Mouse (Mus musculus): ENCODE measurements around the gene Fam107b. TPM values are rescaled to one million over a fixed set of nuclear protein-coding genes. Genes with fewer than 3 reads are reported as not detected.
A peak's percentile ranks its signal among the peaks of the same experiment; 100 is the strongest.

Gene Fam107b
- polyA plus RNA-seq, 1 experiment from 2014 or later = 38.3 TPM

GRCm38 (mm10) chr2:3579316-3579902 is 9.1 kb downstream of the Fam107b start:
- no peaks in the 10 kb centered on the region for H3K4me1 ChIP-seq (replicated peaks)
- H3K4me3 ChIP-seq = no peak overlapping the region
- no peak overlapping the region for H3K9ac ChIP-seq
- no peaks in the 10 kb centered on the region for H3K36me3 ChIP-seq
- H3K27me3 ChIP-seq = no peaks in the 10 kb centered on the region
- H3K27ac ChIP-seq (replicated peaks) = no peak overlapping the region
- no peak for ATAC-seq (ENCODE audit: low read depth)
- whole genome bisulfite sequencing = 79% methylated on average over 2 of the region's 2 CpGs
- H3K9me3 ChIP-seq = no peaks in the 10 kb centered on the region
- no peak overlapping the region for H3K4me2 ChIP-seq

GRCm38 (mm10) chr2:3582830-3583229 is 12.5 kb downstream of the Fam107b start:
- Histone ChIP-seq H3K27ac (replicated peaks) (no peak overlapping the region), H3K9ac (no peak overlapping the region), H3K4me1 (replicated peaks) (no peaks in the 10 kb centered on the region), H3K36me3 (no peaks in the 10 kb centered on the region), H3K4me3 (no peak overlapping the region), H3K9me3 (no peaks in the 10 kb centered on the region), H3K4me2 (no peak overlapping the region), H3K27me3 (no peaks in the 10 kb centered on the region)
- ATAC-seq (ENCODE audit: low read depth) = no peak
- WGBS = 61% methylated on average over 2 of the region's 2 CpGs

GRCm38 (mm10) chr2:3585231-3585783 is 15.0 kb downstream of the Fam107b start:
- no peak for ATAC-seq (ENCODE audit: low read depth)
- H3K4me3 ChIP-seq = no peak overlapping the region
- no peak overlapping the region for H3K9ac ChIP-seq
- H3K9me3 ChIP-seq = no peaks in the 10 kb centered on the region
- H3K36me3 ChIP-seq = no peaks in the 10 kb centered on the region
- H3K4me1 ChIP-seq (replicated peaks) = no peaks in the 10 kb centered on the region
- no peak overlapping the region for H3K27ac ChIP-seq (replicated peaks)
- 88% methylated on average over 3 of the region's 3 CpGs for WGBS
- H3K4me2 ChIP-seq = no peak overlapping the region
- no peaks in the 10 kb centered on the region for H3K27me3 ChIP-seq

GRCm38 (mm10) chr2:3590086-3590915 is 20.0 kb downstream of the Fam107b start:
- H3K9ac ChIP-seq = no peak overlapping the region
- H3K9me3 ChIP-seq = no peaks in the 10 kb centered on the region
- 90% methylated on average over 6 of the region's 6 CpGs for WGBS
- H3K27ac ChIP-seq (replicated peaks) = no peak overlapping the region
- H3K4me3 ChIP-seq = no peak overlapping the region
- no peak for ATAC-seq (ENCODE audit: low read depth)
- H3K4me2 ChIP-seq = no peak overlapping the region
- H3K4me1 ChIP-seq (replicated peaks) = no peaks in the 10 kb centered on the region
- no peaks in the 10 kb centered on the region for H3K27me3 ChIP-seq
- no peaks in the 10 kb centered on the region for H3K36me3 ChIP-seq

GRCm38 (mm10) chr2:3590916-3591197 is 20.6 kb downstream of the Fam107b start:
- Histone ChIP-seq H3K36me3 (no peaks in the 10 kb centered on the region), H3K4me1 (replicated peaks) (no peaks in the 10 kb centered on the region), H3K4me3 (no peak overlapping the region), H3K9me3 (no peaks in the 10 kb centered on the region), H3K27ac (replicated peaks) (no peak overlapping the region), H3K27me3 (no peaks in the 10 kb centered on the region), H3K9ac (no peak overlapping the region), H3K4me2 (no peak overlapping the region)
- 88% methylated on average over 1 of the region's 1 CpGs for WGBS
- ATAC-seq (ENCODE audit: low read depth) = no peak

- ATAC-seq (ENCODE audit: low read depth) = no peak
- Histone ChIP-seq H3K4me3 (no peak overlapping the region), H3K36me3 (no peaks in the 10 kb centered on the region), H3K4me2 (no peak overlapping the region), H3K4me1 (replicated peaks) (no peaks in the 10 kb centered on the region), H3K27me3 (no peaks in the 10 kb centered on the region), H3K9me3 (peaks cover 4% of the 10 kb centered on the region; the same call in 1 of the 2 replicates), H3K27ac (replicated peaks) (no peak overlapping the region), H3K9ac (no peak overlapping the region)
- WGBS = 77% methylated on average over 2 of the region's 2 CpGs
Measured at GRCm38 (mm10) chr2:3594663-3595318, 24.5 kb downstream of the Fam107b start.

- Histone ChIP-seq H3K27me3 (no peaks in the 10 kb centered on the region), H3K9me3 (peaks cover 4% of the 10 kb centered on the region; the same call in 1 of the 2 replicates), H3K4me2 (no peak overlapping the region), H3K27ac (replicated peaks) (no peak overlapping the region), H3K9ac (no peak overlapping the region), H3K36me3 (no peaks in the 10 kb centered on the region), H3K4me3 (no peak overlapping the region), H3K4me1 (replicated peaks) (no peaks in the 10 kb centered on the region)
- no peak for ATAC-seq (ENCODE audit: low read depth)
- 66% methylated on average over 3 of the region's 3 CpGs for WGBS
Measured at GRCm38 (mm10) chr2:3600421-3600820, 30.1 kb downstream of the Fam107b start.

- WGBS = 87% methylated on average over 3 of the region's 3 CpGs
Measured at GRCm38 (mm10) chr2:3602599-3602998, 32.3 kb downstream of the Fam107b start.

GRCm38 (mm10) chr2:3603181-3603580 is 32.9 kb downstream of the Fam107b start:
- Histone ChIP-seq H3K9ac (no peak overlapping the region), H3K9me3 (no peaks in the 10 kb centered on the region), H3K27ac (replicated peaks) (no peak overlapping the region), H3K36me3 (no peaks in the 10 kb centered on the region), H3K4me3 (no peak overlapping the region), H3K27me3 (no peaks in the 10 kb centered on the region), H3K4me2 (no peak overlapping the region), H3K4me1 (replicated peaks) (no peaks in the 10 kb centered on the region)
- 87% methylated on average over 5 of the region's 5 CpGs for WGBS
- no peak for ATAC-seq (ENCODE audit: low read depth)

More at GRCm38 (mm10) chr2:3602599-3602998, 32.3 kb downstream of the Fam107b start:
- Histone ChIP-seq H3K4me1 (replicated peaks) (no peaks in the 10 kb centered on the region), H3K9me3 (peaks cover 3% of the 10 kb centered on the region; the same call in 1 of the 2 replicates), H3K4me3 (no peak overlapping the region), H3K27me3 (no peaks in the 10 kb centered on the region), H3K27ac (replicated peaks) (no peak overlapping the region), H3K36me3 (no peaks in the 10 kb centered on the region), H3K9ac (no peak overlapping the region), H3K4me2 (no peak overlapping the region)
- ATAC-seq (ENCODE audit: low read depth) = no peak

GRCm38 (mm10) chr2:3608868-3609854 is 38.9 kb downstream of the Fam107b start:
- ATAC-seq (ENCODE audit: low read depth) = peak; percentile 91
- no peak overlapping the region for H3K4me2 ChIP-seq
- 44% methylated on average over 8 of the region's 8 CpGs for WGBS

GRCm38 (mm10) chr2:3618446-3618845 is 48.2 kb downstream of the Fam107b start:
- H3K4me2 ChIP-seq = no peak overlapping the region
- H3K27ac ChIP-seq (replicated peaks) = no peak overlapping the region
- no peak overlapping the region for H3K9ac ChIP-seq
- H3K4me1 ChIP-seq (replicated peaks) = no peaks in the 10 kb centered on the region
- H3K9me3 ChIP-seq = no peaks in the 10 kb centered on the region
- WGBS = 95% methylated on average over 1 of the region's 1 CpGs
- no peak for ATAC-seq (ENCODE audit: low read depth)
- no peak overlapping the region for H3K4me3 ChIP-seq
- no peaks in the 10 kb centered on the region for H3K36me3 ChIP-seq
- no peaks in the 10 kb centered on the region for H3K27me3 ChIP-seq

More at GRCm38 (mm10) chr2:3608868-3609854, 38.9 kb downstream of the Fam107b start:
- H3K4me3 ChIP-seq = no peak overlapping the region
- no peaks in the 10 kb centered on the region; the same call in 1 of the 2 replicates for H3K4me1 ChIP-seq (replicated peaks)
- H3K27me3 ChIP-seq = no peaks in the 10 kb centered on the region
- peak overlapping the region; percentile 52; the same call in 1 of the 2 replicates for H3K27ac ChIP-seq (replicated peaks)
- H3K9me3 ChIP-seq = no peaks in the 10 kb centered on the region
- no peaks in the 10 kb centered on the region for H3K36me3 ChIP-seq
- H3K9ac ChIP-seq = no peak overlapping the region

All from neural tube, embryonic 13.5 days (tissue).